Mouse (Mus musculus): ENCODE results near the gene Tesc.

GRCm38 (mm10) chr5:118002059-118002458 is 25.5 kb upstream of the Tesc start:
- TF ChIP-seq CTCF (IDR thresholded peaks at IDR 0.05; ENCODE audit: low read depth), result peak; percentile 95
- no peak for TF ChIP-seq EP300 (IDR thresholded peaks at IDR 0.05; ENCODE audit: low read depth)
